Mouse (Mus musculus): ENCODE data around the gene Hoxb2.

Hoxb2 gene

DNA sequence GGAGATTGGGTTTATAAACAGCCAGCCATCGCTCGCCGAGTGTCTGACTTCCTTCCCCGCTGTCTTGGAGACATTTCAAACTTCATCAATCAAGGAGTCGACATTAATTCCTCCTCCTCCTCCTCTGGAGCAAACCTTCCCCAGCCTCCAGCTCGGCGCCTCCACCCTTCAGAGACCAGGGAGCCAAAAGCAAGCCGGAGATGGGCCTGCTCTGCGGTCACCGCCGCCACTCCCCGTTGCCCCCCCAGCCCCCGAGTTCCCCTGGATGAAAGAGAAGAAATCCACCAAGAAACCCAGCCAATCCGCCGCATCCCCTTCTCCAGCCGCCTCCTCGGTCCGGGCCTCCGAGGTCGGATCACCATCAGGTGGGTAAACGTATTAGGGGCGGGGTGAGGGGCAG is 1.5 kb downstream of the Hoxb2 start:
- peak; percentile 12 for DNase-seq (ENCODE audit: low spot score)

DNA sequence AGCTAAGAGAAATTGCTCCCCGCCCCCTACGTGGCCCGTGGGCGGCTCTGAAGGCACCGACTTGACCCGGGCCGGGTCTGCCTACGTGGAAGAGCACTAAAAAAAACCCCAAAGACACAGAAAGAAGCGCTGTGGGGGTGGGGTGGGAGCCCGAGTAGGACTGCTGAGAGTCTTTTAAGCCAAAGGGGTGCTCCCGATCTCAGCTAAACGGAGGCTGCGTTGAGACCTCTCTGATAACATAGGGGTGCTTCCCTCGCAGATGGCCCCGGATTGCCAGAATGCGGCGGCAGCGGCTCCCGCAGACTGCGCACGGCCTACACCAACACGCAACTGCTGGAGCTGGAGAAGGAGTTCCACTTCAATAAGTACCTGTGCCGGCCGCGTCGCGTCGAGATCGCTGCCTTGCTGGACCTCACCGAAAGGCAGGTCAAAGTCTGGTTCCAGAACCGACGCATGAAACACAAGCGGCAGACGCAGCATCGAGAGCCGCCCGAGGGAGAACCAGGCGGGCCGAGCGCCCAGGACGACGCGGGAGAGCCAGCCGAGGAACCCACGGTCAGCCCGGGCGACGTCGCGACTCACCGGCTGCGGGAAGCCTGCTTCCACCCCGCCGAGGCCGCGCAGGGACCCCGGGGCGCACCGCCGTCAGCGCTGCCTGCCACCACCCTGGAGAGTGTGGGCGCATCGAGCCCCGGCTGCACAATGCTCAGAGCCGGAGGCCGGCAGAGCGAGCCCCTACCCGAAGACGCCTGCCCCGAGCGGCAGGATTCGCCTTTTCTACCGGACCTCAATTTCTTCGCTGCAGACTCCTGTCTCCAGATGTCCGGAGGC is 2.6 kb downstream of the Hoxb2 start:
- DNase-seq (ENCODE audit: low spot score): peak; percentile 42

DNA sequence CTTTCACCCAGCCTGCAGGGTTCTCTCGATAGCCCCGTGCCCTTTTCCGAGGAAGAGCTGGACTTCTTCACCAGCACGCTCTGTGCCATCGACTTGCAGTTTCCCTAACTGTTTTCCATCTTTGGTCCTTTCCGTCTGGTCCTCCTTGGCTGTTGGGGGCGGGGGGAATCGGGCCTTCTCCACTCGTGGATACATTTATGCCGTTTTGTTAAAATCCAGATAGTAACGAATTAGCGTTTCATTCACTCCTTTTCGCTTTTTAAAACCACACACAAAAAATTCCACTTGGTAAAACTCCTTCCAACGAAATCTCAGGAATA is 3.2 kb downstream of the Hoxb2 start:
- DNase-seq (ENCODE audit: low spot score): no peak

DNA sequence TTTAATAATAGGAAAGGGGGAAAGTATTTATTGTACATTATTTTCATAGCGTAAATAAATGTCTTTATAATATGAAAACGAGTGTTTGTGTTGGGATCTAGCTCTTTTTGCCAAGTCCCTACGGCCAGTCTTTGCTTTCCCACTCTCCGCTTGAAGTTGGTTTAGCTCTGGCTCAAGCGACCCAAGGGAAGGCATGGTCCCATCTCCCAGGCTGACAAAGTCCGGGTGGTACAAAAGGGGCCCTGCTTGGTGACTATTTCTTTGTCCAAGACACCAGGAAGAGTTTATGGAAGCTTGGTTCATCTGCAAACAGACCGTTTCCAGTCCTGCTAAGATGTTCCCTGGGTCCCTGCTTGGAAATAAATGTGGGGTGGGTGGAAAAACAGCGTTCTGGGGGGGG is 3.6 kb downstream of the Hoxb2 start:
- peak; percentile 28 for DNase-seq (ENCODE audit: low spot score)

DNA sequence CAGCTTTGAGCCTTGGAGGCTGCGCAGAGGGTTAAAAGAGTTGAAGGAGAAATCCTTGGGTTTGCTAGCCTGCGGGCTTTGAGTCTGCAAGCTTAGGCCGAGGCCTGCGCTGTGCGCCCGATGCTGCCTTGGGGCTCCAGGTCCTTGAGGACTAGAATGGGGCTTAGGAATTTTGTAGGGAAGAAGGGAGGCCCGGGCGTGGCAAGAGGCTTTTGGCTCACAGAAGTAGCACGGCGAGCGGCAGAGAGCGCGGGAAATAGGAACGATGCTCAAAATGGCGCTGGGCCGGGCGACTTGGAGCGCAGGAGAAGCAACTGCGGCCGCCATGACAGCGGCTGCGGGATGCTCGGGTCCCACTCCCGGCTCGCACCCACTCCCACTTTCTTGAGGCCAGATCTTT is 4.1 kb downstream of the Hoxb2 start:
- peak; percentile 56 for DNase-seq (ENCODE audit: low spot score)

DNA sequence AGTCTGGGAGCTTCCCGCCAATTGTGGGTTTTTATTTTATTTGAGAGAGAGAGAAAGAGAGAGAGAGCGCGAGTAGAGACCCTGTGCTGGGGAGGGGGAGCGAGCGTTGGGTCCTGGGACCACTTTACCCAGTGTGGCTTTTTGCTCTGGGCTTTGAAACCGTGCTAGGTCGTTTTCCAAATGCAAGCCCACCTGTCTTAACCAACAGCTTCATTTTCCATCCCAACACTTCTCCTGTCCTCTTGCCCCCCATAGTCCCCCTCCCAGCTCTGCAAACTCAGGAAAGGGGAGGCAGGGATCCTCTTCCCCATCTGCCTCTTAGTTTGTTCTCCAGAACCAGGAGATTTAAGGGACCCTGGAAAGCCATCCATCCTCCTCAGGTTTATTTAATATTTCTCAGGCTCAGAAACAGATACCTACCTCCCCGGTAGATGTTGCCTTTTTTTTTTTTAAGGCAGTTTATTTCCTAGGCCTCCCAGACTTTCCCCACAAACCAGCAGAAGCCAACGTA is 4.5 kb downstream of the Hoxb2 start:
- DNase-seq (ENCODE audit: low spot score): no peak

DNA sequence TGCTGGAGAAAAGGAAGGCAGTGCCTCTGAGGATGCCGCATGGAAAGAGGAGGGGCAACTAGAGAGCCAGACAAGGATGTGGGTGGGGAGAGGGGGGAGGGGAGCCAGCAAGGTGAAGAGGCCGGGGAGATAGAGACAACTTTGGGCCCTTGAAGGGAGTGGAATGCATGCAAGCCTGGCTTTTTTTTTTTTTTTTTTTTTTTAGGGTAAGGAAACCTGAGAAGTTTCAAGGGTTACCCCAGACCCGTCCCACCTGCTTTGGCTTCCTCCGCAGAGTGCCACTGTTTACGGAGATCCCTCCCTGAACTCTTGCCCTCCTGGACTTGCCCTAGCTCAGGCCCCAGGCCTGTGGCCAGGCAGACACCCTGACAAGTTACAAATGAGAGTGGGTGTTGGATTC is 13.5 kb downstream of the Hoxb2 start:
- no peak for DNase-seq (ENCODE audit: low spot score)

DNA sequence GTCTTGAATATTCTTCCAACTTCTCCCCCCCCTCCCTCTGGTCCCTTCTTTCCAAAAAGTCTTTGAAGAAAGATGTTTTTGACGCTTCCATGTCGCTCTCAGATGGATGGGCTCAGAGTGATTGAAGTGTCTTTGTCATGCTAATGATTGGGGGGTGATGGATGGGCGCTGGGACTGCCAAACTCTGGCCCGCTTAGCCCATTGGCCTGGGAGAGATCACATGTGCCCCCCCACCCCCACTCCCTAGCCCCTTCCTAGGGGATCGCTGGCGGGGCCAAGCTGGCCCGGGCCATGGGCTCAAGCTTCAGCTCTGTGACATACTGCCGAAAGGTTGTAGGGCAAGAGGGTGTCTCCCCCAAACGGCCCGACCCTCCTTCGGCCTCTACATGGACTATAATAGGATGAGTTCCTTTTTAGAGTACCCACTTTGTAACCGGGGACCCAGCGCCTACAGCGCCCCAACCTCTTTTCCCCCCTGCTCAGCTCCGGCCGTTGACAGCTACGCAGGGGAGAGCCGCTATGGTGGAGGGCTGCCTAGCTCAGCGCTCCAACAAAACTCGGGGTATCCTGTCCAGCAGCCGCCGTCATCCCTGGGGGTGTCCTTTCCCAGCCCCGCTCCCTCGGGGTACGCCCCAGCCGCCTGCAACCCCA is 15.2 kb downstream of the Hoxb2 start, which contains the start of gene Hoxb1:
Gene Hoxb1, plus strand, starts transcription at position 312 of the 651 bp plus-strand sequence.
- DNase-seq (ENCODE audit: low spot score): no peak

DNA sequence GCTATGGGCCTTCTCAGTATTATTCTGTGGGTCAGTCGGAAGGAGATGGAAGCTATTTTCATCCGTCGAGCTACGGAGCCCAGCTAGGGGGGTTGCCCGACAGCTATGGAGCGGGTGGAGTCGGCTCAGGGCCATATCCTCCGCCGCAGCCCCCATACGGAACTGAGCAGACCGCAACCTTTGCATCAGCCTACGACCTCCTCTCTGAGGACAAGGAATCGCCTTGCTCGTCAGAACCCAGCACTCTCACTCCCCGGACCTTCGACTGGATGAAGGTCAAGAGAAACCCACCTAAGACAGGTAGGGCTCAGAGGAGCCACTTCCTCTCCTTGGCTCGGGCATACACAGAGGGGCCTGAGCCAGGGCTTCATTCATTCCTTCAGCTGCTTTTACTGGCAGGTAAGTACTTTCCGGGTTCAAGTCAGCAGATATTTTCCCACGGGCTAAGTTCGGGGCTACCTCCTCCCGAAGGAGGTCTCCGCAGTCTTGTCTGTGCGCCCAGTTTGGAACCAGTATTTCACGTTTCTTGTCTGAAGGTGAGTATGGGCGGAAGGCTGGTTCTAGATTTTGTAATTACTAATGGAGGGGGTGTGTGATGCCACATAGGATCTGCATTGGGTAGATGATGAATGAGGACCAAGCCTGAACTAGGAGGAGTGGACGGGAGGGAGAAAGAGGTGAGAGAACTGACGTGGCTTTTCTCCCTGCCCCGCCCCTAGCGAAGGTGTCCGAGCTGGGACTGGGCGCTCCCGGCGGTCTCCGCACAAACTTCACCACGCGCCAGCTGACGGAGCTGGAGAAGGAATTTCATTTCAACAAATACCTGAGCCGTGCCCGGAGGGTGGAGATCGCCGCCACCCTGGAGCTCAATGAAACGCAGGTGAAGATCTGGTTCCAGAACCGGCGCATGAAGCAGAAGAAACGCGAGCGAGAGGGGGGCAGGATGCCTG is 16.0 kb downstream of the Hoxb2 start:
- DNase-seq (ENCODE audit: low spot score): no peak

DNA sequence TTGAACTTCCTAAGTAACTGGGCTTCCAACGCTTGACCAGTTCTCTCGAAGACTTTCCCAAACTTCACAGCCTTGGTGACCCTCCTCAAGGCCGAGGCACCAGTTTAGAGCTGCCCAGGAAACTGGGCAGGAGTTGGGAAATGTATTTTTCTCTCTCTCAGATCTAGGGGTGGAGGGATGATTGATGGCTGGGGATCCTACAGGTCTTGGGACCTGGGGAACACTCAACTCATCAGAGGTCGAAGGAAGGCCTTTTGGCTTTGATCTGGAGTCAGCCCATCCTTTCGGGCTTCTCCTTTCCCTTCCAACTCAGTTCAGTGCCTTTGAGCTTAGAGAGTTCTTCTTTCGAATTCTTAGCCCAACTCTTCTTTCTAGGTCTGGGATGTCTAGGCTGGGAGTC is 16.8 kb downstream of the Hoxb2 start:
- no peak for DNase-seq (ENCODE audit: low spot score)

DNA sequence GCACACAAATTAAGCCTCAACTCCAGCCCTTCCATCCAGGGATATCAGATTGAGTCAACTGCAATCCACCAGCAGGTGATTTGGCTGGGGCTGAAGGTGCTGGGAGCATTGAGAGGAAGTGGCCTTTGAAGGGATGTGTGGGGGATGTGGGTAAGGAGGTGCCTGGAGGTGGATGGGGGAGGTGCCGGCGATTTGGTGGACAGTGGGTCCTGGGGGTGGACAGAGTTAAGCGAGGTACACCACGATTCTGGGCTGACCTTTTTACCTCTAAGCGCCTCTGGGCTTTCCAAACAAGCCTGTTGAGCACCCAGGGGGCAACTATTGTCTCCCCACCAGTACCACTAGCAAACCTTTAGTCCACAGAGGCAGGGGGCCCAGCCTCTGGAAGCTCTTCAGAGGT is 18.4 kb downstream of the Hoxb2 start:
- no peak for DNase-seq (ENCODE audit: low spot score)

DNA sequence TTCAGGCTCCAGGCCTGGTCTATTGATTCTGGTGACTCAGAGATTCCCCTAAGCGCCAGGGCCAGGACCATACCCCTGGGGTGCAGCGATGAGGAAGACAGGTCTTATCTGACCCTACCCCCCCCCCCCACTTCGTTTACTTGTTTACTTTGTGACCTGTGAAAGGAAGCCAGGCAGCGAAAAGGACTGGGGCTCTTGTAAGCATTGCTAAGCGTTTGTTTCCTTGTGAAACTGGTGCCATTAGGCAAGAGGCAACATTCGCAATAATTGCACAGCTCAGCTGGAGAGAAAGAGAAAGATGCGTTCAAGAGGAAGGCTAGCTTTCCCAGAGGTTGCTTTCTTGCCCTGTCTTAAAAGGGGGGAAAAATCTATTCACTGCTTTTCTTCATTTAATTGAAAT is 18.8 kb downstream of the Hoxb2 start:
- no peak for DNase-seq (ENCODE audit: low spot score)

DNA sequence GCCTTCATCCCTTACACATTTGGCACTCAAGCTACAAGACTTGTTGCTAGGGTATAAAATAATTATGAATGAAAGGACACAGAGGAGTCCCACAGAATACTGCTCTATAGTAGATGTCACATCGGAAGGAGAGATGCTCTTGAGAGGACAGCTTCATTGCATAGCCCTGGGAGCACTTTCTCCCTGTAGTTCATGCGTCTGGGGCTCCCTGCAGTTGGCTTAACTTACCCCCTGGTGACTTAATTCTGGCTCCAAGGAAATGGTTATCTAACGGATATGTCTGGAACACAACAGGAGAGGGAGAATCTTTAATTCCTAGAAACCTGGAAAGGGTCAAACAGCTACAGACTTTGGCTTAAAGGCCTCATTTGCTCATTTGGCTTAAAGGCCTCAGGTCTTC is 21.4 kb downstream of the Hoxb2 start:
- DNase-seq (ENCODE audit: low spot score): no peak

DNA sequence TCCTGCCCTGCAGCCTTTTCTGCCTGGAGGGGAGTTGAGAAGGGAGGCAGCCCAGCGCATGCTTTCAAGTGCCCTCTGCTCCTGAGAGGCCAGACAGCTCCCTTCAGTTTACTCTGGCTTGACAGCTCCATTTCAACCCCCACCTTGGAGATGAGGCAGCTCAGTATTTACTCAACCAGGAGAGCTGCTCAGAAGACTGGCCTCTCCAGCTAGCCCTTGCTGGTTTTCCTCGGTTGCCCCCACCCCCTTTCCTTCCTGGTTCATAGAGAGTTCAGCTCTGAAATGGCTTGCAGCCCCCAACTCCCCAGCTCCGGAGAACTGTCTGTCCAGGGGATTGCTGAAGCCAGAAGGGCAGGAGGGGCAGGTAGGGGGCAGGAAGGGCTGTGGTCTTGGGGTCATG is 22.2 kb downstream of the Hoxb2 start:
- no peak for DNase-seq (ENCODE audit: low spot score)

DNA sequence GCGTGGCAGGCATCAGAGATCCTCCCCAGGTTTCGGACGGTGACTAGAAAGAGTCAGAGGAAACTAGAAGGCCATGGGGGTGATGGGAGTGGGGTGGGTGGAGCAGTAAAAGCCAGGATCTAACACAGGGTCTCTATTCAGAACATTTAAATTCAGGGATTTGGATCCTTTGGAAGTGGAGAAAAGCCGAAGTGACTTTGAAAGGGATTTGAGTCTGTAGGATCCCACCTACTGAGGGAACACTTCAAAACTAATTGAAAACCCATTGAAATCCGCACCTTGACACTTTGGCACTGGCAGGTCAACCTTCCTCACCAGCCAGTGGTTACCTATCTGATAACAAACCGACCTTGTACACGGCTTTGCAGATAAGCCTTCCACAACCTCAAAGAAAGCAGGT is 24.5 kb downstream of the Hoxb2 start:
- DNase-seq (ENCODE audit: low spot score): no peak

DNA sequence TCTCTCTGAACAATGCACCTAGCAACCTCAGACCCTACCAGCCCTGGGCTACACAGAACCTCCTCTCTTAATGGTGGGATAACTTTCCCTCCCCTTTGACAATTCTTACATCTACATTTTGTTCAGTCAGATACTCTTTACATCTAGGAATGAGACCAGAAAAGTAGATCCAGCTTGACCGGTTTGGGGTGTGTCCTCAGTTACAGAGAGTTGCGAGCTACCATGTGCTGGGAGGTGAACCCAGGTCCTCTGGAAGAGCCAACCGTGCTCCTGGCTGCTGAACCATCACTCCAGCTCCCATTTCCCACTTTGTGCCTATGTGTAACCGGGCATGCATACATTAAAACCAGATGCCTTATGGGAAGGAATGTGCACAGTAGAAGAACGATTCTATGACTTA is 33.1 kb downstream of the Hoxb2 start:
- DNase-seq (ENCODE audit: low spot score): no peak

DNA sequence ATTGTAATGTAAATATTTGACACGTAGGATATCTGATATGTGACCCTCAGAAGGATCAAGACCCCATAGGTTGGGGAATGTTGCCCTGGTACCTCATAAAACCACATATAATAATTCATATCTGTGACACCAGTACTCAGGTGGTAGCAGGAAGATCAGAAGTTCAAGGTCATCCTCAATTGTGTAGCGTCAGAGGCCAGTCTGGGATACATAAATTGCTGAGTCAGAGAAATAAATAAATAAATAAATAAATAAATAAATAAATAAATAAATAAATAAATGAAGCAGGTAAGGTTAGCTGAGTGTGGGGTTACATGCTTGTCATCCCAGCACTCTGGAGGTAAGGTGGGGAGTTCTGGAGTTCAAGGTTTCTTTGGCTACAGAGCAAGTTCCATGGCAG is 37.3 kb downstream of the Hoxb2 start:
- no peak for DNase-seq (ENCODE audit: low spot score)

DNA sequence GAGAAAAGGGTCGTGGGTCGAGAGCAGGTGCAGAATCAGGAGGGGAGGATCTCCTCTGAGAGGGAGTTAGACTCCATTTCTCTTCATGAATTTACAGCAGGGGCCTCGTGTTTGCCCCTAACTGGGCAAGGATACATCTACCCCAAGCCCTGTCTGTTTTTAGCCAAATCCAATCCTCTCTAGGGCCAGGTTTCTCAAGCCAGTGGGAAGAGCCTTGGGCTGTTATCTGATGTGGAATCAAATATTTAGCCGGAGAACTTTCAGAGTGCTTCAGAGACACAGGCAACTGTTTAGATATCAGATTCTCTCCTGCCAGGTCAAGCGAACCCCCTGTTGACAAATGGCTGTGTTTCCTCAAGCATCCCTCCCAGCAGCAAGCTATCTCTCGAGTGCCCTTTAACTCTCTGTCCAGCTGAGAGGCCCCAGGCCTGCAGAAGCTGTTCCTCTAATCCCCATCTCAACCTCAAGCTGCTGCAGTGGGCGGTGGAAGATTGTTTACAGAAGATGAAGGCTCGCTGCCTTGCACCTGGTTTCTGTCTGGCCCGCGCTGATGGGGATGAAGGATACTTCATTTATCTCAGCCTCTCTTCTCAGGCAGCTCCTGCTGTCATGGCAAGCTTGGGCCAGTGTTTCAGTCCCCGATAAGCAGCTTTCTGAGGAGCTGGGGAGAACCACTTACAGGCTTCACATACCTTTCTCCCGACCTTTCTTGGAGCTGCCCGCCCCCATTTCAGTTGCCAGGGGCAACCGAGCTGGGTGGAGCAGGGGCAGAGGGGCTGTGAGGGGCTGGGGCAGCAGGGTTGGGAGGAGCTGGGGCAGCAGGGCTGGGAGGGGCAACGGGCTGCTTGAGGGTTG is 46.7 kb downstream of the Hoxb2 start:
- no peak for DNase-seq (ENCODE audit: low spot score)

DNA sequence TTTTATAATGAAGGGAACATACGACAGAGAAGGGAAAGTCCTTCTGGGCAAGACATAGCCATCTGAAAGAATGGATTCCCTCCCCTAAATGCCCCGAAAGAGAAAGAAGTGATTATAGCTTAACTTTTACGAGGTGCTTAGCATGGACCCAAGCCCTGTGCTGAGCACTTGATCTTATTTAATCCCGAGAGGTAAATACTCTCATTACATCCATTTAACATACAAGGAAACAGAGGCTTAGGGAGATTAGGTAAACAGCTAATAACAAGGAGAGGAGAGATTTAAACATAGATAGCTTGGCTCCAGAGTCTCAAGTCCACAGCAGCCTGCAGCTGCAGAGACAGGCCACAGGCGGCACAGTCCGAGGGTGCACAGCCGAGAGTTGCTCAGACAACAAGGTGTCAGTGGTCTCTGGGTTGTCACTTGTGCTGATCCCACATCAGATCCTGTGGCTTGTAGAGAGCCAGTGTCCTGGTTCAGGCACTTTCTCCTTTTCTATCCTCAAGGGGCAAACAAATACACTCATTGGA is 47.5 kb downstream of the Hoxb2 start:
- no peak for DNase-seq (ENCODE audit: low spot score)

DNA sequence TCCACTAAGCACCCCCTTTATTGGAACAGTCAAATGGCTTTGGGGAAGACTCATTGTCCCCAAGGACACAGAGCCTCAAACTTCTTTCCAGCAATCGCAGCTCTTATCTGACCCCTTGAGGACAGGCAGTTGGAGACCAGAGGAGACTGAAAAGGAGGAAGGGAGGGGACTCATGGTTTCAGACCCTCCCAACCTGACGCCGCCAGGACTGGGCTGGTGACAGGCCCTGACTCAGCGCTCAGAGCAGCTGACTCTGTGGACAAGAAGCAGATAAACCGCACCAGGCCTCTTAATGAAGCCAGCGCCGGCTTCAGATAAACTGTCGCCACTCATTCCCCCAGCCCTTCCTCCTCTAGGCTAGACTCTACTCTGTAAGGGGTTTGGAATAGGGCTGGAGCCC is 49.6 kb downstream of the Hoxb2 start:
- peak; percentile 16 for DNase-seq (ENCODE audit: low spot score)

Data from urinary bladder, postnatal 25 days (tissue).